Mouse (Mus musculus) ES-Bruce4 (cell line): ENCODE measurements at regions not wholly inside any gene's neighbourhood (a gene's known extent, or its start where the extent isn't known, plus 50 kb on each side); places are given as distances from the start of the nearest gene placed in this dataset.

Experiments
- CTCF ChIP-seq: IDR thresholded peaks from one replicate; pipeline ENCODE4 v1.8.1; 2011; ENCODE audit warnings: low read depth, low read length
- EP300 ChIP-seq: IDR thresholded peaks from 2 replicates; pipeline ENCODE4 v1.6.1; 2011; ENCODE audit warnings: low read depth, low read length; ENCODE audit not compliant: insufficient read depth

GRCm38 (mm10) chr8:126176305-126176704 lies 122.1 kb upstream of the Slc35f3 start:
- no peak for TF ChIP-seq EP300
- no peak for TF ChIP-seq CTCF
